In genomic region chr6:120492499-120493373, GRCm38 (mm10) we compare ENCODE assay signal across 1 mouse cellular context.
TF ChIP-seq lines count a peak whose summit lies in the region.

No protein-coding gene starts in this region.

TF ChIP-seq in CH12.LX, 34 proteins besides CTCF, POLR2A, EP300 and RAD21 (continued from another document):
- TF ChIP-seq ELF1 (IDR thresholded peaks at IDR 0.05; ENCODE audit: low read depth, low read length) (no peak), MAX (IDR thresholded peaks at IDR 0.05; ENCODE audit: low read length) (no peak), UBTF (IDR thresholded peaks at IDR 0.05; ENCODE audit: low read depth, low read length) (no peak), PAX5 (IDR thresholded peaks at IDR 0.05; ENCODE audit: low read length) (no peak), USF1 (IDR thresholded peaks at IDR 0.05; ENCODE audit: low read depth, low read length) (no peak), TBP (conservative IDR thresholded peaks at IDR 0.05; ENCODE audit: low read depth, low read length) (no peak), ZC3H11A (IDR thresholded peaks at IDR 0.05; ENCODE audit: low read depth, low read length) (no peak), CHD2 (IDR thresholded peaks at IDR 0.05; ENCODE audit: low read length) (no peak), MAZ (IDR thresholded peaks at IDR 0.05; ENCODE audit: low read depth, low read length) (no peak), ZNF384 (IDR thresholded peaks at IDR 0.05; ENCODE audit: low read depth, low read length) (no peak), ZKSCAN1 (IDR thresholded peaks at IDR 0.05; ENCODE audit: borderline replicate concordance, low read depth, low read length) (no peak), CHD1 (IDR thresholded peaks at IDR 0.05; ENCODE audit: low read depth, low read length) (no peak), MAFK (IDR thresholded peaks at IDR 0.05; ENCODE audit: insufficient replicate concordance, low read length) (no peak), KAT2A (IDR thresholded peaks at IDR 0.05; ENCODE audit: insufficient replicate concordance, low read length) (no peak), NRF1 (IDR thresholded peaks at IDR 0.05; ENCODE audit: low read depth, low read length) (no peak), NELFE (IDR thresholded peaks at IDR 0.05; ENCODE audit: low read depth, low read length) (no peak), IRF4 (IDR thresholded peaks at IDR 0.05; ENCODE audit: low read depth, low read length) (no peak), HCFC1 (IDR thresholded peaks at IDR 0.05; ENCODE audit: low read depth, low read length) (no peak), RCOR1 (conservative IDR thresholded peaks at IDR 0.05; ENCODE audit: low read depth, low read length) (no peak)
